Mouse (Mus musculus) C2C12 (cell line): ENCODE data around the gene Fem1a. TPM values are rescaled to one million over a fixed set of nuclear protein-coding genes. Genes with fewer than 3 reads are reported as not detected.
A peak's percentile ranks its signal among the peaks of the same experiment; 100 is the strongest.

Source experiments
- H3K27me3 ChIP-seq: one replicate; pipeline ENCODE4 v1.6.1; 2011; ENCODE audit not compliant: control insufficient read depth, insufficient read depth, insufficient read length
- H3K36me3 ChIP-seq: one replicate; pipeline ENCODE4 v1.6.1; 2011; ENCODE audit not compliant: control insufficient read depth, insufficient read depth
- H3K4me3 ChIP-seq: one replicate; pipeline ENCODE4 v1.5.1; 2011; ENCODE audit warnings: mild to moderate bottlenecking, control low read depth; ENCODE audit not compliant: poor library complexity, insufficient read depth, severe bottlenecking
- H3K79me2 ChIP-seq: one replicate; pipeline ENCODE4 v1.6.1; 2011; ENCODE audit not compliant: control insufficient read depth, insufficient read depth
- H3K79me3 ChIP-seq: one replicate; pipeline ENCODE4 v1.6.1; 2011; ENCODE audit warnings: low read depth, control low read depth
- H3ac ChIP-seq: one replicate; pipeline ENCODE3; 2011; ENCODE audit warnings: low read depth; ENCODE audit not compliant: control insufficient read depth, insufficient read length
- CEBPB ChIP-seq: IDR thresholded peaks from one replicate; pipeline ENCODE4 v1.6.1; 2011; ENCODE audit warnings: low read depth, mild to moderate bottlenecking, control low read depth, moderate library complexity
- CTCF ChIP-seq: IDR thresholded peaks from one replicate; pipeline ENCODE4 v1.5.1; 2011; ENCODE audit not compliant: control insufficient read depth, insufficient read depth, insufficient read length
- FOSL1 ChIP-seq: IDR thresholded peaks from one replicate; pipeline ENCODE4 v1.8.0; 2011; ENCODE audit warnings: mild to moderate bottlenecking, low read length; ENCODE audit not compliant: poor library complexity, insufficient read depth, severe bottlenecking
- MAX ChIP-seq: IDR thresholded peaks from one replicate; pipeline ENCODE4 v1.6.1; 2011; ENCODE audit warnings: mild to moderate bottlenecking, control low read depth
- MYOD1 ChIP-seq: IDR thresholded peaks from one replicate; pipeline ENCODE4 v1.6.1; 2011; ENCODE audit warnings: low read depth; ENCODE audit not compliant: control insufficient read depth, insufficient read length
- MYOG ChIP-seq: IDR thresholded peaks from one replicate; pipeline ENCODE4 v1.6.1; 2011; ENCODE audit not compliant: control insufficient read depth, insufficient read length; ENCODE audit errors: extremely low read depth
- USF1 ChIP-seq: IDR thresholded peaks from one replicate; pipeline ENCODE4 v1.6.1; 2011; ENCODE audit warnings: low read depth, mild to moderate bottlenecking, control low read depth, moderate library complexity
- polyA plus RNA-seq: library from polyadenylated mRNA; unstranded; fragments of >200 nt; fragmentation: generic; extraction: Trizol; gene quantifications from one replicate; pipeline ENCODE4 v1.2.1, GENCODE M21; 2012; ENCODE audit warnings: missing spikeins

Fem1a gene
- polyA plus RNA-seq, 1 experiment: 18.1 TPM

- Histone ChIP-seq H3K27me3 (no peaks in the 10 kb centered on the region), H3K79me3 (peaks cover 3% of the 10 kb centered on the region), H3K4me3 (no peak overlapping the region), H3K79me2 (peaks cover 25% of the 10 kb centered on the region), H3ac (peak overlapping the region; percentile 45), H3K36me3 (peaks cover 19% of the 10 kb centered on the region)
- TF ChIP-seq MAX (no peak), CTCF (no peak), USF1 (no peak), MYOG (no peak), MYOD1 (no peak), CEBPB (no peak), FOSL1 (peak; percentile 49)
Measured at GRCm38 (mm10) chr17:56266271-56266670, 9.7 kb downstream of the Fem1a start.

- no peaks in the 10 kb centered on the region for H3K79me3 ChIP-seq
- H3ac ChIP-seq: peak overlapping the region; percentile 8
- TF ChIP-seq FOSL1 (no peak), MYOG (no peak), USF1 (peak; percentile 16), CTCF (no peak)
- H3K36me3 ChIP-seq: peaks cover 4% of the 10 kb centered on the region
- H3K27me3 ChIP-seq: no peaks in the 10 kb centered on the region
- peak overlapping the region; percentile 2 for H3K4me3 ChIP-seq
- peaks cover under 1% of the 10 kb centered on the region for H3K79me2 ChIP-seq
Measured at GRCm38 (mm10) chr17:56269153-56269630, 12.6 kb downstream of the Fem1a start.

GRCm38 (mm10) chr17:56269741-56270140 lies 13.1 kb downstream of the Fem1a start:
- Histone ChIP-seq H3K36me3 (peaks cover 4% of the 10 kb centered on the region), H3K27me3 (no peaks in the 10 kb centered on the region), H3K4me3 (peak overlapping the region; percentile 2), H3K79me3 (no peaks in the 10 kb centered on the region), H3K79me2 (no peaks in the 10 kb centered on the region), H3ac (no peak overlapping the region)
- TF ChIP-seq MYOG (no peak), CTCF (no peak)

GRCm38 (mm10) chr17:56271609-56272253 lies 15.1 kb downstream of the Fem1a start:
- no peak overlapping the region for H3ac ChIP-seq
- no peak overlapping the region for H3K4me3 ChIP-seq
- peaks cover 15% of the 10 kb centered on the region for H3K79me2 ChIP-seq
- peaks cover 4% of the 10 kb centered on the region for H3K36me3 ChIP-seq
- no peak for TF ChIP-seq MYOD1
- no peak for TF ChIP-seq MYOG
- no peak for TF ChIP-seq CEBPB
- no peak for TF ChIP-seq CTCF
- TF ChIP-seq FOSL1: no peak
- TF ChIP-seq MAX: no peak
- TF ChIP-seq USF1: no peak
- no peaks in the 10 kb centered on the region for H3K27me3 ChIP-seq
- peaks cover 5% of the 10 kb centered on the region for H3K79me3 ChIP-seq

GRCm38 (mm10) chr17:56272644-56273043 lies 16.0 kb downstream of the Fem1a start:
- Histone ChIP-seq H3ac (no peak overlapping the region), H3K4me3 (no peak overlapping the region), H3K36me3 (peaks cover 4% of the 10 kb centered on the region), H3K79me3 (peaks cover 5% of the 10 kb centered on the region), H3K27me3 (no peaks in the 10 kb centered on the region), H3K79me2 (peaks cover 15% of the 10 kb centered on the region)
- no peak for TF ChIP-seq MYOD1
- TF ChIP-seq MAX: no peak
- no peak for TF ChIP-seq USF1
- no peak for TF ChIP-seq CEBPB
- no peak for TF ChIP-seq MYOG
- TF ChIP-seq FOSL1: no peak
- TF ChIP-seq CTCF: no peak

- H3K27me3 ChIP-seq: no peaks in the 10 kb centered on the region
- H3K79me3 ChIP-seq: peaks cover 5% of the 10 kb centered on the region
- H3K36me3 ChIP-seq: peaks cover 4% of the 10 kb centered on the region
- H3K79me2 ChIP-seq: peaks cover 15% of the 10 kb centered on the region
- H3K4me3 ChIP-seq: no peak overlapping the region
- H3ac ChIP-seq: no peak overlapping the region
- TF ChIP-seq MAX: no peak
- TF ChIP-seq MYOG: no peak
- TF ChIP-seq MYOD1: no peak
- TF ChIP-seq USF1: no peak
- no peak for TF ChIP-seq CTCF
- no peak for TF ChIP-seq CEBPB
- TF ChIP-seq FOSL1: no peak
Measured at GRCm38 (mm10) chr17:56273482-56273881, 16.9 kb downstream of the Fem1a start.
